In genomic region chr7:107609622-107610255, GRCm38 (mm10) we compare ENCODE assay signal across 22 mouse cellular contexts. TPM values are rescaled to one million over a fixed set of nuclear protein-coding genes. Genes with fewer than 3 reads are reported as not detected.
"Had no signal": no experiment of that assay in that cellular context is flagged by ENCODE, and none has a peak within 500 bp of the region (broad histone marks: within the 10 kb centered on the region; RNA-seq: fewer than 3 reads in every experiment).

No protein-coding gene starts in this region.

- H3K4me2 ChIP-seq: limb, embryonic 12.5 days; liver, embryonic 13.5 days; lung, embryonic 15.5 days; midbrain, embryonic 13.5 days had no signal

- DNase-seq: kidney, adult 8-10 months; kidney, postnatal 25 days; layer of hippocampus, adult 9-11 months; layer of hippocampus, postnatal 36 days; liver; liver, embryonic 13.5 days; liver, postnatal 0 days; lung, postnatal 14 days; thymus, adult 2 months; thymus, postnatal 25 days had no signal

- H3K9me3 ChIP-seq: limb, embryonic 12.5 days; liver, embryonic 13.5 days; lung, embryonic 15.5 days; midbrain, embryonic 13.5 days had no signal

- H3K9ac ChIP-seq: limb, embryonic 12.5 days; liver, embryonic 13.5 days; liver, postnatal 0 days; lung, embryonic 15.5 days; midbrain, embryonic 13.5 days had no signal

- H3K4me3 ChIP-seq: limb, embryonic 12.5 days; liver, embryonic 13.5 days; lung, embryonic 15.5 days; midbrain, embryonic 13.5 days had no signal

- H3K4me1 ChIP-seq: limb, embryonic 12.5 days; lung, embryonic 15.5 days; midbrain, embryonic 13.5 days had no signal

- H3K36me3 ChIP-seq: limb, embryonic 12.5 days; liver, embryonic 13.5 days; lung, embryonic 15.5 days; midbrain, embryonic 13.5 days had no signal

- H3K27me3 ChIP-seq: limb, embryonic 12.5 days; liver, embryonic 13.5 days; lung, embryonic 15.5 days; midbrain, embryonic 13.5 days had no signal

- ATAC-seq: intestine, postnatal 0 days; liver, postnatal 0 days; midbrain, embryonic 13.5 days had no signal

- H3K27ac ChIP-seq: limb, embryonic 12.5 days; liver, embryonic 13.5 days; lung, embryonic 15.5 days; midbrain, embryonic 13.5 days had no signal

RNA-seq across cellular contexts. Expression of gene 5330417H12Rik, which starts 15.2 kb away (rescaled TPM):
- total RNA-seq: layer of hippocampus, postnatal 36 days; left cerebral cortex, adult 8-10 months; left cerebral cortex, postnatal 36 days; midbrain, postnatal 0 days had no signal
- polyA plus RNA-seq: intestine, postnatal 0 days; kidney, embryonic 16.5 days; limb, embryonic 12.5 days; liver, embryonic 13.5 days; liver, postnatal 0 days; lung, embryonic 15.5 days; midbrain, embryonic 13.5 days; midbrain, postnatal 0 days; neural tube, embryonic 14.5 days; stomach, embryonic 14.5 days; testis, adult 2 months; thymus, adult 2 months; urinary bladder, adult 2 months had no signal
